Mouse (Mus musculus) lung, postnatal 0 days (tissue): ENCODE measurements around the gene Gm5105. TPM values are rescaled to one million over a fixed set of nuclear protein-coding genes. Genes with fewer than 3 reads are reported as not detected.

Source experiments
- ATAC-seq: fragments of 200-750 bp; cut with Nextera tagmentation; 2 replicates; pipeline ENCODE4 v1.8.0; 2017; ENCODE audit warnings: moderate library complexity
- DNase-seq: peaks from one replicate; pipeline ENCODE4 v3.0.0-alpha.2; 2016; ENCODE audit warnings: low spot score
- H3K27ac ChIP-seq: fragments of 300-500 bp; sonication (generic); 2 replicates; pipeline ENCODE4 v1.5.1; 2014; ENCODE audit warnings: antibody characterized with exemption, mild to moderate bottlenecking, low read length, mixed read lengths
- H3K27me3 ChIP-seq: fragments of 300-500 bp; sonication (generic); replicated peaks from 2 replicates; pipeline ENCODE4 v1.6.1; 2014; ENCODE audit warnings: low read length, mixed read lengths; ENCODE audit not compliant: insufficient read depth
- H3K36me3 ChIP-seq: fragments of 300-500 bp; sonication (generic); 2 replicates; pipeline ENCODE4 v1.6.1; 2014; ENCODE audit warnings: low read length, mixed read lengths; ENCODE audit not compliant: insufficient read depth
- H3K4me1 ChIP-seq: fragments of 300-500 bp; sonication (generic); 2 replicates; pipeline ENCODE4 v1.6.1; 2014; ENCODE audit warnings: antibody characterized with exemption, low read depth, low read length, mixed read lengths; ENCODE audit not compliant: insufficient read depth
- H3K4me2 ChIP-seq: fragments of 300-500 bp; sonication (generic); replicated peaks from 2 replicates; pipeline ENCODE4 v1.6.1; 2014; ENCODE audit warnings: low read depth, mild to moderate bottlenecking, low read length, moderate library complexity, mixed read lengths
- H3K4me3 ChIP-seq: fragments of 300-500 bp; sonication (generic); 2 replicates; pipeline ENCODE4 v1.5.1; 2014; ENCODE audit warnings: low read depth, low read length
- H3K9ac ChIP-seq: fragments of 300-500 bp; sonication (generic); replicated peaks from 2 replicates; pipeline ENCODE4 v1.6.1; 2014; ENCODE audit warnings: low read depth, mild to moderate bottlenecking
- H3K9me3 ChIP-seq: fragments of 300-500 bp; sonication (generic); 2 replicates; pipeline ENCODE4 v1.6.1; 2016; ENCODE audit warnings: low read length, mixed read lengths
- EP300 ChIP-seq: IDR thresholded peaks from 2 replicates; pipeline ENCODE4 v1.6.1; 2016; ENCODE audit warnings: antibody characterized with exemption, mild to moderate bottlenecking, control low read depth
- WGBS: fragments of 180-500 bp; shearing (Covaris S2); extraction: QIAGEN DNeasy Blood & Tissue Kit; methylation state at CpG from one replicate; pipeline ENCODE4 v1.1.7; 2014; 5-methylcytosine and 5-hydroxymethylcytosine counted together
- polyA plus RNA-seq: library from polyadenylated mRNA; unstranded; fragments of >200 nt; fragmentation: Nextera tagmentation; extraction: Ambion mirVana; gene quantifications from 2 replicates; pipeline ENCODE4 v1.2.1, GENCODE M21; 2015

The Gm5105 gene
- polyA plus RNA-seq, 1 experiment from 2014 or later: 0.07 TPM

DNA sequence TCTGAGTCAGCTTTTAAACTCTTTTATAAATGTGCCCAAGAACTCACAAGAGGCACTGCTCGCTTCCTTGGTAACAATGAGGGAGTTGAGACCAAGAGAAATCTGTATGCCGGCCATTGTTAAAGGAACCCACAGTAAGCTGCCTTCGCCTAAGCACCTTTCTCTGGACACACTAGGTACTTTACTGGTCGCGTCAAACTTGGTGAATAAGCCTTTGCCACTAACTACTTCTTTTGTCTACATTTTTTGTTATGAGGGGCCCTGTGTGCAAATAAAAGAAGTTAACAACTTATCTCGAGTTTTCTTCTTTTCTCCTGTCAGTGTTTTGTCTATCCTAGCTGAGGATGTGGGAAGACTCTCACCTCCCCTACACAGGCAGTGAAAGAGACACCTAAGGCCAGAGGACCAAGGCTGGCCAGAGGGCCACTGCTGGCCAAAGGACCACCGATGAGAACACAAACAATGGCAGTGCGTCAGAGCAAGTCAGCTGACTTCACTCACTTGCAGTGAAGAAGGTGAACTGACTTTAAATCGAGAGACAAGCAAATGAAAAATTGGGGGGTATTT is 67.9 kb downstream of the Gm5105 start:
- H3K27me3 ChIP-seq: no peaks in the 10 kb centered on the region
- H3K4me2 ChIP-seq: peak overlapping the region; percentile 34
- no peaks in the 10 kb centered on the region for H3K4me1 ChIP-seq
- WGBS: 56% methylated on average over 9 of the region's 9 CpGs
- TF ChIP-seq EP300: no peak
- H3K9ac ChIP-seq: no peak overlapping the region
- peak overlapping the region; percentile 15 for H3K27ac ChIP-seq
- H3K9me3 ChIP-seq: no peaks in the 10 kb centered on the region
- H3K36me3 ChIP-seq: no peaks in the 10 kb centered on the region
- ATAC-seq (no peak), DNase-seq (no peak)
- no peak overlapping the region for H3K4me3 ChIP-seq

Other genes starting within 250 kb of the Gm5105 start
- gene H2afz, start 202.9 kb downstream of the Gm5105 start, polyA plus RNA-seq: 577 and 614 TPM in 2 replicates
- 10.0 and 12.4 TPM in 2 replicates for gene Dnajb14, start 199.7 kb downstream of the Gm5105 start, polyA plus RNA-seq
- gene Lamtor3, start 148.9 kb downstream of the Gm5105 start, polyA plus RNA-seq: 114 and 122 TPM in 2 replicates
- 7.9 and 8.9 TPM in 2 replicates for gene Dapp1, start 85.8 kb downstream of the Gm5105 start, polyA plus RNA-seq
- 0.14 and 0.20 TPM in 2 replicates for gene 1110002E22Rik, start 2.3 kb downstream of the Gm5105 start, polyA plus RNA-seq
- 6.1 and 6.4 TPM in 2 replicates for gene Trmt10a, start 76.1 kb upstream of the Gm5105 start, polyA plus RNA-seq
- gene Mttp, start 77.6 kb upstream of the Gm5105 start, polyA plus RNA-seq: 5.5 TPM in 2 replicates
- not detected in 2 replicates for gene 4930579F01Rik, start 126.4 kb upstream of the Gm5105 start, polyA plus RNA-seq
- gene Adh7, start 150.4 kb upstream of the Gm5105 start, polyA plus RNA-seq: 0.62 and 1.1 TPM in 2 replicates
- gene Adh1, start 193.6 kb upstream of the Gm5105 start, polyA plus RNA-seq: 801 and 895 TPM in 2 replicates
- 0.20 TPM in 1 of 2 replicates, not detected in the other for gene Adh6a, start 245.9 kb upstream of the Gm5105 start, polyA plus RNA-seq